Comparison of ENCODE assay signal across 9 mouse cellular contexts in the genomic region with DNA sequence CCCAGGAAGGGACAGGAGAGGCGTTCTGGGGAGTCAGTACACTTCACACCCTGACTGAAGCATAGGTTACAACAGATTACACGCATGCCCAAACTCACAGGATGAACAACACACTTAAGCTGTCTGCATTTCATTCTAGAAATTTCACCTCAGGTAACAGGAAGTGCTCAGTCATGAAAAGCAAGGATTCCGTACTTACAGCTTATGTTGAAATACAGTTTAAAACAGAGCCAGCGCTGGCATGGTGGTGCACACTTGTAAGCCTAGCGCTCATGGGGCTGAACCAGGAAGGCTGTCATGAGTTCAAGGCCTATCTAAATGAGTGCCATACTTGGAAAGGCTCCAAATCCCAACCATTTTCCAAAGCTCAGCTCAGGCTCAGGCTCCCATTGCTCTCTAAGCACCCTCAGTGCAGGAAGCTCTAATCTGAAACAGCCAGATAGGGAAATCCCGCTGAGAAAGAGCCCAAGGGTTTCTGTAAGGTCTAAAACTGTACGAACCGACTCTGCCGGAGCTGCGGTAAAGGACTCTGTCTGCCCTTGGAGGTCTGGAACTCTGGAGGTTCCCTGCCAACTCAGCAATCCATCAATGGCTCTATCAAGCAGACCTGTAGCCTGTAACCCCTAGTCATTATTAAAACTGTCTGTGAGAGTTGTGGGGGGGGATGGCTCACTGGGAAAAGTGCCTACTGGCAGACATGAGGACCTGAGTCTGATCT. TPM values are rescaled to one million over a fixed set of nuclear protein-coding genes. Genes with fewer than 3 reads are reported as not detected.
DNase-seq lines count a peak whose midpoint lies in the region; ATAC-seq and TF ChIP-seq lines count a peak whose summit lies in the region.
"Had no signal": no experiment of that assay in that cellular context is flagged by ENCODE, and none has a peak within 500 bp of the region (broad histone marks: within the 10 kb centered on the region; RNA-seq: fewer than 3 reads in every experiment).

No protein-coding gene starts in this region.

- DNase-seq in heart, adult 9 months (ENCODE audit: low spot score in 2 of 2) = no peak
- DNase-seq in adrenal gland, postnatal 10 days = peak; percentile 63
- no peak for DNase-seq in heart, postnatal 0 days (ENCODE audit: low spot score)
- DNase-seq in ovary, adult 18-20 months (ENCODE audit: low spot score) = no peak
- DNase-seq in gastrocnemius, postnatal 25 days = no peak
- DNase-seq in kidney, adult 9 months = no peak

- H3K27ac ChIP-seq in heart, embryonic 12.5 days (ENCODE audit: poor library complexity, severe bottlenecking) = peak overlapping the region; percentile 98
- peak overlapping the region; percentile 88 for H3K27ac ChIP-seq in heart, postnatal 0 days (ENCODE audit: low read depth)

- 0 out of 2 replicates have a peak, but pooled peaks have one; percentile 36 for ATAC-seq in heart, embryonic 12.5 days (ENCODE audit: insufficient number of reproducible peaks, low FRiP score)
- peak; percentile 32; the same call in 1 of the 2 replicates for ATAC-seq in heart, postnatal 0 days (ENCODE audit: insufficient read depth, low read depth)
- ATAC-seq in megakaryocyte progenitor cell, adult 5-6 weeks (replicated peaks; ENCODE audit: poor library complexity) = peak; percentile 24; the same call in 1 of the 2 replicates

- H3K4me2 ChIP-seq in heart, embryonic 12.5 days = peak overlapping the region; percentile 64
- peak overlapping the region; percentile 42 for H3K4me2 ChIP-seq in heart, postnatal 0 days (ENCODE audit: low read depth, low read length)

- H3K4me3 ChIP-seq in heart, embryonic 12.5 days = peak overlapping the region; percentile 18
- no peak overlapping the region for H3K4me3 ChIP-seq in heart, postnatal 0 days (ENCODE audit: low read depth, low read length)

- no peak for TF ChIP-seq EP300 in heart, postnatal 0 days (IDR thresholded peaks at IDR 0.05; ENCODE audit: low read depth)

- no peak for TF ChIP-seq CTCF in heart, postnatal 0 days (IDR thresholded peaks at IDR 0.05; ENCODE audit: low read depth)

- peak overlapping the region; percentile 56 for H3K9ac ChIP-seq in heart, embryonic 12.5 days
- no peak overlapping the region; the same call in 1 of the 2 replicates for H3K9ac ChIP-seq in heart, postnatal 0 days (replicated peaks; ENCODE audit: low read depth, low read length)

- H3K36me3 ChIP-seq in heart, embryonic 12.5 days = no peaks in the 10 kb centered on the region
- no peaks in the 10 kb centered on the region for H3K36me3 ChIP-seq in heart, postnatal 0 days (replicated peaks; ENCODE audit: control insufficient read depth, insufficient read depth, low read length)

- H3K4me1 ChIP-seq in heart, embryonic 12.5 days (replicated peaks) = peaks cover 96% of the 10 kb centered on the region
- peaks cover 77% of the 10 kb centered on the region for H3K4me1 ChIP-seq in heart, postnatal 0 days (ENCODE audit: control insufficient read depth, insufficient read depth)

- H3K9me3 ChIP-seq in heart, embryonic 12.5 days (replicated peaks) = no peaks in the 10 kb centered on the region
- no peaks in the 10 kb centered on the region for H3K9me3 ChIP-seq in heart, postnatal 0 days (replicated peaks; ENCODE audit: control insufficient read depth, low read length)
- H3K9me3 ChIP-seq: megakaryocyte, embryonic 14.5 days had no signal

- H3K27me3 ChIP-seq in heart, embryonic 12.5 days (replicated peaks) = no peaks in the 10 kb centered on the region
- no peaks in the 10 kb centered on the region for H3K27me3 ChIP-seq in heart, postnatal 0 days (ENCODE audit: control insufficient read depth, insufficient read depth, low read length)

- 25% methylated on average over 10 of the region's 10 CpGs for WGBS in heart, embryonic 12.5 days
- WGBS in heart, postnatal 0 days = 17% methylated on average over 10 of the region's 10 CpGs

RNA-seq across cellular contexts. Expression of a gene that starts 12.1 kb away (rescaled TPM):
- 32.8 and 36.0 TPM in 2 replicates for polyA plus RNA-seq in heart, embryonic 12.5 days (2016; fragmentation: Nextera tagmentation; extraction: Ambion mirVana)
- total RNA-seq in adrenal gland, postnatal 10 days (2021) = 10 to 100 TPM; 29.1 to 36.5 TPM
- total RNA-seq in heart, postnatal 0 days (2014; rRNA removed; ENCODE audit: low replicate concordance) = 65.8 and 66.1 TPM in 2 replicates
- 12.3 and 13.6 TPM in 2 replicates for polyA plus RNA-seq in heart, postnatal 0 days (2015; fragmentation: Nextera tagmentation; extraction: Ambion mirVana)
- total RNA-seq in megakaryocyte progenitor cell, adult 5-6 weeks (2015) = 0.84 and 1.5 TPM in 2 replicates
- total RNA-seq in megakaryocyte progenitor cell, adult 5-6 weeks (2017) = 2.0 and 2.3 TPM in 2 replicates
- 1 to 10 TPM; 5.5 to 8.2 TPM for total RNA-seq in gastrocnemius, postnatal 25 days (2021)
